Mouse (Mus musculus) G1E (cell line): Measurements from ENCODE around the gene Ibsp.

Source experiments
- CTCF ChIP-seq: IDR thresholded peaks from 2 replicates; pipeline ENCODE4 v1.5.1; 2012; ENCODE audit warnings: low read depth, low read length, inconsistent platforms, mixed read lengths
- GATA1 ChIP-seq: IDR thresholded peaks from 2 replicates; pipeline ENCODE4 v1.6.1; 2012; ENCODE audit warnings: borderline replicate concordance, low read length, inconsistent platforms, mixed read lengths
- POLR2AphosphoS5 ChIP-seq: IDR thresholded peaks from 2 replicates; pipeline ENCODE4 v1.6.1; 2012; ENCODE audit warnings: low read depth, low read length, inconsistent platforms; ENCODE audit not compliant: insufficient replicate concordance

DNA sequence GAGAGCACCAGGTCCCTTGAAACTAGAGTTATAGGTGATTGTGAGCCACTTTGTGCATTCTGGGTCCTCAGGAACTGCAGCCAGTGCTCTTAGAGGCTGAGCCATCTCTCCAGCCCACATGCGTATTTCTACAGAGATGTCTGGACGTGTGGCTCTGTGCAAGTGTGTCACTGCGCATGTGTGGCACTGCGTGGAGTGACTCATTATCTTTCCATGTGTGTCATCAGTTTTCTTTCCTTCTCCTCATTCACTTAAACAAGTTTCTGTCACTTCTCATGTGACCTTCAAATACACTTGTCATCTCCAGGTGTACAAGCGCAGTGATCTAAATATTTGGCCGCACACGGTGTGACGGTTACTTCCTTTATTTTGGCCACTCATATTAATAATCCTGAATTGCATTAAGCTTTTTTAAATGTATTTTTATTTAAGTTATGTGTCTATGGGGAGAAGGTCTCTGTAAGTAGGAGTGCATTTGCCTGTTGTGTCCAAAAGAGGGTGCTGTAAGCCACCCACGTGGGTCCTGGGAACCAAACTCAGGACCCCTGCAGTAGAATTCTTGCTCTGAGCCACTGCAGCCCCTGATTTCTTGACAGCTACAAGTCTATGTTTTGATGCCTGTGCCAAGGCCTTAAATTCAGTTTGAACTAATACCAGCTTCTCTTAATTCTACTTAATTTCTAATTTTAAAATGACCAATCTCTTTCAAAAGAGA, 45.7 kb downstream of the Ibsp start:
- TF ChIP-seq CTCF = no peak
- no peak for TF ChIP-seq POLR2AphosphoS5
- no peak for TF ChIP-seq GATA1
